Mouse (Mus musculus): ENCODE measurements around the gene Misp. TPM values are rescaled to one million over a fixed set of nuclear protein-coding genes. Genes with fewer than 3 reads are reported as not detected.

Misp gene
- polyA plus RNA-seq, 1 experiment from 2014 or later: 0.73 TPM

GRCm38 (mm10) chr10:79865801-79866295, 45.1 kb downstream of the Misp start:
- H3K9ac ChIP-seq (ENCODE audit: low read depth, low read length): no peak overlapping the region
- no peak overlapping the region for H3K4me2 ChIP-seq (ENCODE audit: low read length)
- H3K9me3 ChIP-seq (replicated peaks; ENCODE audit: control insufficient read depth, low read length, poor library complexity, severe bottlenecking): no peaks in the 10 kb centered on the region
- 73% methylated on average over 19 of the region's 19 CpGs for WGBS
- peak; percentile 1; the same call in 1 of the 2 replicates for ATAC-seq
- 0 out of 2 replicates have a peak overlapping the region, but pooled peaks have one; percentile 3 for H3K27ac ChIP-seq (ENCODE audit: low read length)
- no peak overlapping the region for H3K4me3 ChIP-seq (ENCODE audit: low read depth, low read length)
- H3K36me3 ChIP-seq (ENCODE audit: control insufficient read depth, insufficient read depth, low read length): peaks cover 43% of the 10 kb centered on the region
- H3K27me3 ChIP-seq (ENCODE audit: control insufficient read depth, insufficient read depth, low read depth, low read length): no peaks in the 10 kb centered on the region
- peaks cover 14% of the 10 kb centered on the region for H3K4me1 ChIP-seq (ENCODE audit: control insufficient read depth, insufficient read depth, low read length)

DNA sequence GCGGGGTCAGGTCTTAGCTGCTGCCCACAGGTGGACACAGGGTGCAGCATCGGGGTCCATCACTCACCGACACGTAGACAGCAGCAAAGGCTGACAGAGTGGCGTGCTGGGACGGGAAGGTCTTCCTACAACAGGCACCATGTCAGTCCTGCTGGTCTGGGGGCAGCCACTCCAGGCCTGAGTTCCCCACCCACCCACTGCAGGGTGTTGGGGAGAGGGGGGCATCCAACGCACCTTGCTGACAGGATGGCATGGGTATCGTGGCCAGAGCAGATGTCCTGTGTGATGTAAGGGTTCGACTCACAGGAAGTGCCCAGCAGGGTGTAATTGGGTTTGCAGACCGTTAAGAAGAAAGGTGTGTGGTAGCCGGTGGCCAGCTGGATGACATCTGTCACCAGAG, 45.8 kb downstream of the Misp start:
- no peaks in the 10 kb centered on the region for H3K27me3 ChIP-seq (ENCODE audit: control insufficient read depth, insufficient read depth, low read depth, low read length)
- peaks cover 41% of the 10 kb centered on the region for H3K36me3 ChIP-seq (ENCODE audit: control insufficient read depth, insufficient read depth, low read length)
- ATAC-seq: no peak
- H3K4me3 ChIP-seq (ENCODE audit: low read depth, low read length): no peak overlapping the region
- H3K4me2 ChIP-seq (ENCODE audit: low read length): no peak overlapping the region
- 82% methylated on average over 11 of the region's 11 CpGs for WGBS
- no peak overlapping the region for H3K9ac ChIP-seq (ENCODE audit: low read depth, low read length)
- no peak overlapping the region for H3K27ac ChIP-seq (ENCODE audit: low read length)
- peaks cover 17% of the 10 kb centered on the region for H3K4me1 ChIP-seq (ENCODE audit: control insufficient read depth, insufficient read depth, low read length)
- no peaks in the 10 kb centered on the region for H3K9me3 ChIP-seq (replicated peaks; ENCODE audit: control insufficient read depth, low read length, poor library complexity, severe bottlenecking)

DNA sequence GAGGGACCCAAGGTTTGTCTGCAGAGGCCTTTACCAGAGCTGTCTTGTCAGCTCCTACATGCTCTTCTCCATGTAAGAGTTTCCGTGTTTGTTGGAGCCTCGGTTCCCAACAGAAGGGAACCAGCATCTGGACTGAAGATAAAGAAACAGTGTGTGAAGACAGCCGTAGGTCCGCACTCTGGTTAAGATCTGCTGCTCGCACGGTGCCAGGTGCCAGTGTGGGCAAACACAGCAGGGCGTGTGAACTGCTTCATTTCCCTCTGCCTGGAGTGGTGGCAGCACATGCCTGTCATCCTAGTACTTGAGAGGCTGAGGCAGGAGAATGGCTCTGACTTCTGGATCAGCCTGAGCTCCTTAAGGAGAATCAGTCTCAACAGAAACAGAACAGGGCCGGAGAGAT, 51.1 kb downstream of the Misp start:
- WGBS: 92% methylated on average over 8 of the region's 8 CpGs

GRCm38 (mm10) chr10:79872862-79873261, 52.1 kb downstream of the Misp start:
- Histone ChIP-seq H3K27me3 (ENCODE audit: control insufficient read depth, insufficient read depth, low read depth, low read length) (no peaks in the 10 kb centered on the region), H3K4me3 (ENCODE audit: low read depth, low read length) (peak overlapping the region; percentile 50), H3K27ac (ENCODE audit: low read length) (peak overlapping the region; percentile 90), H3K4me1 (ENCODE audit: control insufficient read depth, insufficient read depth, low read length) (peaks cover 36% of the 10 kb centered on the region), H3K4me2 (ENCODE audit: low read length) (peak overlapping the region; percentile 97), H3K9ac (ENCODE audit: low read depth, low read length) (peak overlapping the region; percentile 75), H3K9me3 (replicated peaks; ENCODE audit: control insufficient read depth, low read length, poor library complexity, severe bottlenecking) (no peaks in the 10 kb centered on the region), H3K36me3 (ENCODE audit: control insufficient read depth, insufficient read depth, low read length) (peaks cover 6% of the 10 kb centered on the region; the same call in 1 of the 2 replicates)
- 34% methylated on average over 3 of the region's 3 CpGs for WGBS
- no peak for ATAC-seq

More for the DNA sequence above, 51.1 kb downstream of the Misp start:
- H3K4me1 ChIP-seq (ENCODE audit: control insufficient read depth, insufficient read depth, low read length): peaks cover 39% of the 10 kb centered on the region
- H3K27ac ChIP-seq (ENCODE audit: low read length): no peak overlapping the region
- no peak overlapping the region for H3K9ac ChIP-seq (ENCODE audit: low read depth, low read length)
- no peaks in the 10 kb centered on the region for H3K27me3 ChIP-seq (ENCODE audit: control insufficient read depth, insufficient read depth, low read depth, low read length)
- H3K4me3 ChIP-seq (ENCODE audit: low read depth, low read length): peak overlapping the region; percentile 50
- no peak for ATAC-seq
- peak overlapping the region; percentile 97 for H3K4me2 ChIP-seq (ENCODE audit: low read length)
- no peaks in the 10 kb centered on the region for H3K9me3 ChIP-seq (replicated peaks; ENCODE audit: control insufficient read depth, low read length, poor library complexity, severe bottlenecking)
- peaks cover 12% of the 10 kb centered on the region; the same call in 1 of the 2 replicates for H3K36me3 ChIP-seq (ENCODE audit: control insufficient read depth, insufficient read depth, low read length)

DNA sequence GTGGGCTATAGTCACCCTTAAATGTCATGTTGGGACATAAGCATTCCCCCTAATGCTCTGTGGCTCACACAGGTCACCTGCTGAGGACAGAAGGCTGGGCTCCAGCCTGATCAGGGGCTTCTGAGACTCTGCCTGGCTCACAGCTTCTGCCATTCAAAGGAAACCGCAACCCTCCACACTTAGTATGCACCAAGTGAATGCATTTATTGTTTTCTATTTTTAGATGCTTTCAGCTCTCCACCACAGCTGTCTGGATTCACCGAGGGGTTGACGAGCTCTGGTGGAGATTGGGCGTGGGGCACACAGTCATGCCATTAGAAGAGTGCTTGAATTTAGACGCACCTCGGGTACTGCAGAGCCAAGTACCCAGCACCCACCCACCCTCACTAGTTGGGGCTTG, 52.5 kb downstream of the Misp start:
- H3K27me3 ChIP-seq (ENCODE audit: control insufficient read depth, insufficient read depth, low read depth, low read length): no peaks in the 10 kb centered on the region
- H3K27ac ChIP-seq (ENCODE audit: low read length): peak overlapping the region; percentile 90
- ATAC-seq: peak; percentile 8; the same call in 1 of the 2 replicates
- peaks cover 6% of the 10 kb centered on the region; the same call in 1 of the 2 replicates for H3K36me3 ChIP-seq (ENCODE audit: control insufficient read depth, insufficient read depth, low read length)
- WGBS: 3% methylated on average over 6 of the region's 6 CpGs
- peak overlapping the region; percentile 97 for H3K4me2 ChIP-seq (ENCODE audit: low read length)
- H3K4me1 ChIP-seq (ENCODE audit: control insufficient read depth, insufficient read depth, low read length): peaks cover 36% of the 10 kb centered on the region
- peak overlapping the region; percentile 75 for H3K9ac ChIP-seq (ENCODE audit: low read depth, low read length)
- peak overlapping the region; percentile 50 for H3K4me3 ChIP-seq (ENCODE audit: low read depth, low read length)
- H3K9me3 ChIP-seq (replicated peaks; ENCODE audit: control insufficient read depth, low read length, poor library complexity, severe bottlenecking): no peaks in the 10 kb centered on the region

DNA sequence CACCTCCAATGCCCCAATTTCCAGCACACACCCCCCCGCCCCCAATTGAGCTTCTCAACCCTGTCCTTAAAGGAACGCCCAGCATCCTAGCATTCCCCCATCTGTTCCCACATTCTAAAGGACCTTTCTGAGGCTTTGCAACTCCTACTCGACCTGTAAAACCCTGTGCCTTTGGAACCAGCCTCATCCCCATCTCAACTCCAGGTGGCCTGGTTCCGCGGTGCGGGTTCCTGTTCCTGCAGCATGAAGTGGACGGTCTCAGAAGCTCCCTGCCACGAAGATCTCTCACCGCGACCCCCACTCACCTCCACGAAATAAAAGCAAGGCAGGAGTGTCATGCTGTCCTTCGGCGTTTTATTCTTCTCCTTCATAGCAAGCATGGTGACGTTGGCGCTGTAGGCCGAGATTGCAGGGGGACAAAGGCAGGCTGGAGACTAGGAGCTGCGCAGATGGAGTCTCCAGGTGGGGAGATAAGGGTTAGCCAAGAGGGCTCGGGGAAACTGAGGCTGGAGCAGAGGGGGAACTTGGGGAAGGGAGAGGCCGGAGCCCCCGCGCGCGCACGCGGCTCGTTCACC, 53.0 kb downstream of the Misp start:
- Histone ChIP-seq H3K27me3 (ENCODE audit: control insufficient read depth, insufficient read depth, low read depth, low read length) (no peaks in the 10 kb centered on the region), H3K4me1 (ENCODE audit: control insufficient read depth, insufficient read depth, low read length) (peaks cover 36% of the 10 kb centered on the region), H3K27ac (ENCODE audit: low read length) (peak overlapping the region; percentile 90), H3K4me3 (ENCODE audit: low read depth, low read length) (peak overlapping the region; percentile 50), H3K36me3 (ENCODE audit: control insufficient read depth, insufficient read depth, low read length) (peaks cover 6% of the 10 kb centered on the region; the same call in 1 of the 2 replicates), H3K9me3 (replicated peaks; ENCODE audit: control insufficient read depth, low read length, poor library complexity, severe bottlenecking) (no peaks in the 10 kb centered on the region), H3K4me2 (ENCODE audit: low read length) (peak overlapping the region; percentile 97), H3K9ac (ENCODE audit: low read depth, low read length) (peak overlapping the region; percentile 75)
- peak; percentile 53 for ATAC-seq
- WGBS: 0% methylated on average over 20 of the region's 26 CpGs

GRCm38 (mm10) chr10:79874290-79874862, 53.6 kb downstream of the Misp start, which contains the start of the genes Prtn3 and Plppr3:
TSS of gene Prtn3 (plus strand) at chr10:79874476.
TSS of gene Plppr3 (minus strand) at chr10:79874634.
- under 1% methylated on average over 45 of the region's 57 CpGs for WGBS
- peak within 1 kb of the TSS; percentile 97 for H3K4me2 ChIP-seq (ENCODE audit: low read length)
- peak; percentile 93 for ATAC-seq
- peaks cover 30% of the 10 kb centered on the region for H3K4me1 ChIP-seq (ENCODE audit: control insufficient read depth, insufficient read depth, low read length)
- H3K9ac ChIP-seq (ENCODE audit: low read depth, low read length): peak within 1 kb of the TSS; percentile 75
- peak within 1 kb of the TSS; percentile 50 for H3K4me3 ChIP-seq (ENCODE audit: low read depth, low read length)
- H3K9me3 ChIP-seq (replicated peaks; ENCODE audit: control insufficient read depth, low read length, poor library complexity, severe bottlenecking): no peaks in the 10 kb centered on the region
- H3K27ac ChIP-seq (ENCODE audit: low read length): peak within 1 kb of the TSS; percentile 90
- H3K27me3 ChIP-seq (ENCODE audit: control insufficient read depth, insufficient read depth, low read depth, low read length): no peaks in the 10 kb centered on the region
- H3K36me3 ChIP-seq (ENCODE audit: control insufficient read depth, insufficient read depth, low read length): peaks cover 6% of the 10 kb centered on the region; the same call in 1 of the 2 replicates

GRCm38 (mm10) chr10:79877174-79877573, 56.4 kb downstream of the Misp start:
- no peaks in the 10 kb centered on the region for H3K9me3 ChIP-seq (replicated peaks; ENCODE audit: control insufficient read depth, low read length, poor library complexity, severe bottlenecking)
- no peaks in the 10 kb centered on the region for H3K36me3 ChIP-seq (ENCODE audit: control insufficient read depth, insufficient read depth, low read length)
- no peak overlapping the region for H3K27ac ChIP-seq (ENCODE audit: low read length)
- H3K4me2 ChIP-seq (ENCODE audit: low read length): no peak overlapping the region
- 60% methylated on average over 1 of the region's 1 CpGs for WGBS
- ATAC-seq: no peak
- H3K4me3 ChIP-seq (ENCODE audit: low read depth, low read length): no peak overlapping the region
- H3K27me3 ChIP-seq (ENCODE audit: control insufficient read depth, insufficient read depth, low read depth, low read length): peaks cover 2% of the 10 kb centered on the region; the same call in 1 of the 2 replicates
- peaks cover 17% of the 10 kb centered on the region for H3K4me1 ChIP-seq (ENCODE audit: control insufficient read depth, insufficient read depth, low read length)
- H3K9ac ChIP-seq (ENCODE audit: low read depth, low read length): no peak overlapping the region

GRCm38 (mm10) chr10:79877757-79878156, 57.0 kb downstream of the Misp start:
- 37% methylated on average over 12 of the region's 12 CpGs for WGBS
- no peaks in the 10 kb centered on the region for H3K9me3 ChIP-seq (replicated peaks; ENCODE audit: control insufficient read depth, low read length, poor library complexity, severe bottlenecking)

More at GRCm38 (mm10) chr10:79877757-79878156, 57.0 kb downstream of the Misp start:
- Histone ChIP-seq H3K4me2 (ENCODE audit: low read length) (no peak overlapping the region), H3K27me3 (ENCODE audit: control insufficient read depth, insufficient read depth, low read depth, low read length) (peaks cover 2% of the 10 kb centered on the region; the same call in 1 of the 2 replicates), H3K36me3 (ENCODE audit: control insufficient read depth, insufficient read depth, low read length) (no peaks in the 10 kb centered on the region), H3K4me1 (ENCODE audit: control insufficient read depth, insufficient read depth, low read length) (peaks cover 11% of the 10 kb centered on the region), H3K27ac (ENCODE audit: low read length) (no peak overlapping the region), H3K4me3 (ENCODE audit: low read depth, low read length) (no peak overlapping the region), H3K9ac (ENCODE audit: low read depth, low read length) (no peak overlapping the region)
- no peak for ATAC-seq
